Mouse (Mus musculus) hindbrain, embryonic 15.5 days (tissue): ENCODE data around the gene Rem1. TPM values are rescaled to one million over a fixed set of nuclear protein-coding genes. Genes with fewer than 3 reads are reported as not detected.
"Not testable (repeated sequence)": the region's sequence is repeated elsewhere in the genome, so short reads cannot be mapped to it uniquely, and the experiment has no call there.

Experiments used
- ATAC-seq: fragments of 200-750 bp; cut with Nextera tagmentation; 2 replicates; pipeline ENCODE4 v1.8.0; 2017; ENCODE audit warnings: low read depth, moderate number of reproducible peaks, moderate TSS enrichment; ENCODE audit not compliant: low FRiP score
- H3K27ac ChIP-seq: fragments of 300-500 bp; sonication (generic); replicated peaks from 2 replicates; pipeline ENCODE4 v1.5.1; 2015; ENCODE audit warnings: mild to moderate bottlenecking, inconsistent platforms
- H3K27me3 ChIP-seq: fragments of 300-500 bp; sonication (generic); 2 replicates; pipeline ENCODE4 v1.6.1; 2015; ENCODE audit warnings: control low read depth, inconsistent platforms
- H3K36me3 ChIP-seq: fragments of 300-500 bp; sonication (generic); 2 replicates; pipeline ENCODE4 v1.6.1; 2015; ENCODE audit warnings: control low read depth, inconsistent platforms
- H3K4me1 ChIP-seq: fragments of 300-500 bp; sonication (generic); replicated peaks from 2 replicates; pipeline ENCODE4 v1.6.1; 2015; ENCODE audit warnings: control low read depth, inconsistent platforms
- H3K4me2 ChIP-seq: fragments of 300-500 bp; sonication (generic); 2 replicates; pipeline ENCODE4 v1.6.1; 2015; ENCODE audit warnings: moderate library complexity, mild to moderate bottlenecking, inconsistent platforms
- H3K4me3 ChIP-seq: fragments of 300-500 bp; sonication (generic); 2 replicates; pipeline ENCODE4 v1.5.1; 2015; ENCODE audit warnings: mild to moderate bottlenecking, inconsistent platforms
- H3K9ac ChIP-seq: fragments of 300-500 bp; sonication (generic); 2 replicates; pipeline ENCODE4 v1.6.1; 2015; ENCODE audit warnings: inconsistent platforms
- H3K9me3 ChIP-seq: fragments of 300-500 bp; sonication (generic); 2 replicates; pipeline ENCODE4 v1.6.1; 2016; ENCODE audit warnings: control low read depth, inconsistent platforms
- WGBS: fragments of 180-500 bp; shearing (Covaris S2); methylation state at CpG from one replicate; pipeline ENCODE4 v1.1.7; 2015; 5-methylcytosine and 5-hydroxymethylcytosine counted together
- polyA plus RNA-seq: library from polyadenylated mRNA; unstranded; fragments of >200 nt; fragmentation: Nextera tagmentation; extraction: Ambion mirVana; gene quantifications from 2 replicates; pipeline ENCODE4 v1.2.1, GENCODE M21; 2015

Gene Rem1
- polyA plus RNA-seq, 1 experiment from 2014 or later: 0.52 TPM

- Histone ChIP-seq H3K27ac (no peak overlapping the region), H3K9ac (no peak overlapping the region), H3K27me3 (peaks cover 1% of the 10 kb centered on the region; the same call in 1 of the 2 replicates), H3K9me3 (no peaks in the 10 kb centered on the region), H3K4me1 (no peaks in the 10 kb centered on the region), H3K36me3 (no peaks in the 10 kb centered on the region), H3K4me2 (no peak overlapping the region), H3K4me3 (no peak overlapping the region)
- 74% methylated on average over 29 of the region's 29 CpGs for WGBS
- ATAC-seq: no peak
Measured at GRCm38 (mm10) chr2:152634311-152634710, 7.6 kb downstream of the Rem1 start.

DNA sequence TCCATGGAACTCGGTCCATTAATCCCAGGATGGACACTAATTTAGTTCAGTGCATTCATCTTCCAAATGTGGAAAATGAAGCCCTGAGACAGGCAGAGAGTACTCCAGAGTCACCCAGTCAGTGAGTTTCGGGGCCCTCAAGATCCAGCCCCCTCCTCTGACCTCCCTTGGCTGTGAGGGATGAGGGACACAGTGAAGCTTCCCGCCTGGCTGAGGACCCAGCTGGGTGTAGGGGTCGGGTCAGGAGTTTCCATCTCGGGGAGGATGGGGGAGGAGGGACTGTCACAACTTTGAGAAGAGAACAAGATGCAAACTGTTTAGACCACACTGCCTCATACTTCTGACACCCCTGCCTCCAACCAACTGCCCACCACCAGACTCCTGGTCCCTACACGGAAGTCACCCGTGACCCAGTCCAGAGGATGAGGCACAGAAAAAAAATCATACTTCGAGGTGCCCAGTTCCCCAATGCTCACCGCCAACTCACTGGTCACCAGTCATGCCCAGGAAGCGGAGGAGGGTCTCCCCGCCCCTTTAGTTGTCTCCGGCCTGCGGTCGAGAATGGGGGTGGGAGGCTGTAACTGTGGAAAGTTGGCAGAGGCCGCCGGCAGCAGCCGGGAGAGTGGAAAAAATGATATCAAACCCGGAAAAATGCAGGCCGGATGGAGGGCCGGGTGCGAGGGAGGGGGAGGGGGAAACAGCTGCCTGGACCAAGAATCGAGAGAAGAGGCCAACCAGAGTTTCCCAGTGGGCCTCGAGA is 9.7 kb downstream of the Rem1 start:
- no peak overlapping the region for H3K4me3 ChIP-seq
- H3K9ac ChIP-seq: no peak overlapping the region
- no peaks in the 10 kb centered on the region for H3K27me3 ChIP-seq
- peaks cover 5% of the 10 kb centered on the region; the same call in 1 of the 2 replicates for H3K4me1 ChIP-seq
- no peak overlapping the region for H3K27ac ChIP-seq
- H3K4me2 ChIP-seq: no peak overlapping the region
- H3K9me3 ChIP-seq: no peaks in the 10 kb centered on the region
- WGBS: 69% methylated on average over 23 of the region's 23 CpGs
- H3K36me3 ChIP-seq: no peaks in the 10 kb centered on the region
- ATAC-seq: no peak

DNA sequence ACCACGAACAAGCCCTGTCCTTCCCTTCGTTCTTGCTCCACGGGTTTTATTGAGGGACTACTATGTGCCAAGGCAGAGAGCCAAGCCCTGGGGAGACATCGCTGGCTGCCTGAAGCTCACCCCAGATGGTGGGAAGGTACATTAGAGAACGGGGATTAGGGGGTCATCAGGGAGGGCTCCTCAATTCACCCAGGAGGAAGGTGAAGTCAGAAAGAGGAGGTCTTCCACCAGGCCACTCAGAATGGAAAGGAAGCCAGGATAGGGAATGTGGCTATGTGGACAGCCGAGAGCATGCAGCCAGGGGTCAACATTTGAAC is 10.2 kb downstream of the Rem1 start:
- no peak for ATAC-seq
- H3K36me3 ChIP-seq: no peaks in the 10 kb centered on the region
- H3K4me3 ChIP-seq: no peak overlapping the region
- peaks cover 5% of the 10 kb centered on the region; the same call in 1 of the 2 replicates for H3K4me1 ChIP-seq
- no peak overlapping the region for H3K27ac ChIP-seq
- H3K9ac ChIP-seq: no peak overlapping the region
- H3K4me2 ChIP-seq: no peak overlapping the region
- WGBS: 83% methylated on average over 6 of the region's 6 CpGs
- no peaks in the 10 kb centered on the region for H3K27me3 ChIP-seq
- no peaks in the 10 kb centered on the region for H3K9me3 ChIP-seq

DNA sequence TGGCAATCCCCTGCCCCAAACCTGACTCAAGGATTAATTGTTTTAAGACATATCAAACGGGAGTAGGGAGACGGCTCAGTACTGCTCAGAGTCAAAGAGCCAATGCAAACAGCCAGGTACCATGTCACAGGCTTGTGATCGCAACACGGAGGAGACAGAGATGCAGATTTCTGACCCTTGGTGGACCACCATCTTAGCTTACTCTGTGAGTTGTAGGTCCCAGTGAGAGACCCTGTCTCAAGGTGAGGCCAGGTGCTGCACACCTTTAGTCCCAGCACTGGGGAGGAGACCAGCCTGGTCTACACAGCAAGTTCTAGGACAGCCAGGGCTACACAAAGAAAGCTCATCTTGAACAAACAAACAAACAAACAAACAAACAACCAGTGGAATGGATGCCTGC is 10.6 kb downstream of the Rem1 start:
- WGBS: 91% methylated on average over 4 of the region's 4 CpGs
- Histone ChIP-seq H3K9ac (no peak overlapping the region), H3K4me1 (peaks cover 5% of the 10 kb centered on the region; the same call in 1 of the 2 replicates), H3K9me3 (no peaks in the 10 kb centered on the region), H3K4me2 (no peak overlapping the region), H3K36me3 (no peaks in the 10 kb centered on the region), H3K27me3 (no peaks in the 10 kb centered on the region), H3K27ac (no peak overlapping the region), H3K4me3 (no peak overlapping the region)
- no peak for ATAC-seq

- ATAC-seq: no peak
- 47% methylated on average over 6 of the region's 6 CpGs for WGBS
- Histone ChIP-seq H3K27me3 (no peaks in the 10 kb centered on the region), H3K27ac (no peak overlapping the region), H3K9me3 (no peaks in the 10 kb centered on the region), H3K4me3 (no peak overlapping the region), H3K4me1 (peaks cover 5% of the 10 kb centered on the region; the same call in 1 of the 2 replicates), H3K9ac (no peak overlapping the region), H3K36me3 (no peaks in the 10 kb centered on the region), H3K4me2 (no peak overlapping the region)
Measured at GRCm38 (mm10) chr2:152638865-152639264, 12.1 kb downstream of the Rem1 start.

GRCm38 (mm10) chr2:152639406-152640113 is 12.8 kb downstream of the Rem1 start:
- Histone ChIP-seq H3K27me3 (no peaks in the 10 kb centered on the region), H3K27ac (no peak overlapping the region), H3K9me3 (no peaks in the 10 kb centered on the region), H3K4me3 (no peak overlapping the region), H3K4me1 (peaks cover 5% of the 10 kb centered on the region; the same call in 1 of the 2 replicates), H3K36me3 (no peaks in the 10 kb centered on the region), H3K4me2 (no peak overlapping the region), H3K9ac (no peak overlapping the region)
- no peak for ATAC-seq
- WGBS: 7% methylated on average over 11 of the region's 11 CpGs

DNA sequence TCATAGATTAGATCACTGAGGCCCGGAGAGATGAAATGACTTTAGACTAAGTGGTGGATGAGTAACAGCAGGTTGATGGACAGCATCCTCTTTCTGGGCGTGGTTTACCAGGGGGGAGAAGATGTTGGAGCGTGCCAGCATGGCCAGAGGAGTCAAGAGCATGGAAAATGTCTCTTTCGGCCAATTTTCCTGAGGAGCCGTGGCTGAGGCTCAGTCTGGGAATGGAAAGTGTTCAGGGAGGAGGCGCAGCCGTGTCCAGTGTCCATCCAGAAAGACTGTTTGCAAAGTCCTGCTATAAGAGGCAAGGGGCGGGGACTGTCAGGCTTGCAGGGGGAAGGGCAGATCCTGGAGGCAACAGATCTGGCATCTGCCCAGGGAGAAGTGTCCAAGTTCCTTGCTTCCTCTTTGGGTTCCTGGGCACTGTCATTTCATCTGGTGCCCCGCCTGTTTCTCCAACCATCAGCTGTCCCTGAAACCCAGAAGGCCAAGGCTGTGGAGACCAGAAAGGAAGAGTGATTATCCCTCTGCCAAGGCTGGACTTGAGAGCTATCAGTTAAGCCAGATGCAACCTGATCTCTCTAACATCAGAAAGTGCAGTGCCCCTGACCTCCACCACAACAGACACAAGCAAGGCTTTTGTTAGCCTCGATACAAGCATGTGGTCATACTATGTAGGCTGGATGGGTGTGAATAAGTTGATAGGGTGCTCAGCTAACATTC is 26.3 kb downstream of the Rem1 start:
- no peak for ATAC-seq
- Histone ChIP-seq H3K9me3 (no peaks in the 10 kb centered on the region), H3K4me1 (peaks cover 21% of the 10 kb centered on the region), H3K9ac (no peak overlapping the region), H3K27me3 (no peaks in the 10 kb centered on the region), H3K27ac (peak overlapping the region; percentile 88; the same call in 1 of the 2 replicates), H3K36me3 (no peaks in the 10 kb centered on the region), H3K4me3 (no peak overlapping the region), H3K4me2 (no peak overlapping the region)
- WGBS: 74% methylated on average over 10 of the region's 10 CpGs

GRCm38 (mm10) chr2:152653874-152654715 is 27.3 kb downstream of the Rem1 start:
- H3K27ac ChIP-seq: peak overlapping the region; percentile 88
- peaks cover 21% of the 10 kb centered on the region for H3K4me1 ChIP-seq
- 31% methylated on average over 14 of the region's 14 CpGs for WGBS
- no peak overlapping the region for H3K4me3 ChIP-seq
- peak overlapping the region; percentile 36 for H3K4me2 ChIP-seq
- peak; percentile 94 for ATAC-seq
- no peaks in the 10 kb centered on the region for H3K9me3 ChIP-seq
- no peaks in the 10 kb centered on the region for H3K27me3 ChIP-seq
- H3K36me3 ChIP-seq: no peaks in the 10 kb centered on the region
- H3K9ac ChIP-seq: no peak overlapping the region

DNA sequence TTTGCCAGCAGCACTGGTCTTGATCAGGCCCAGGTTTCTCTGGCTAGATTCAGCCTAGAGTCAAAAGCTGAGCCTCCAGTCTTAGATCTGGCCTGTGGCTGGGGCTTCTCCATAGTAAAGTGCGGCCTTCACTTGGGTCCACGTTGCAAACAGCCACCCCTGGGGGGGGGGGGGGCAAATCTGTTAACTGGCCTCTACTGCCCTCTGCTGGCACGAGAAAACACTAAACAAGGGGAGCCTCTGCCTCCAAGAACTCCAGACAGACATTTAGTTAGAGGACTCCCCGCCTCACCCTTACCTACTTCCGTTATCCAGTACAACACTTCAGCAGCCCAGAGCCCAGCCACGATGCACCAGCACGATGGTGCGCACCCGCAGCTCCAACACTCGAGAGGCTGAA is 30.6 kb downstream of the Rem1 start:
- Histone ChIP-seq H3K4me2 (no peak overlapping the region), H3K9me3 (no peaks in the 10 kb centered on the region), H3K27ac (no peak overlapping the region), H3K9ac (no peak overlapping the region), H3K4me3 (no peak overlapping the region), H3K36me3 (no peaks in the 10 kb centered on the region), H3K4me1 (peaks cover 21% of the 10 kb centered on the region), H3K27me3 (no peaks in the 10 kb centered on the region)
- WGBS: 64% methylated on average over 10 of the region's 10 CpGs
- no peak for ATAC-seq

DNA sequence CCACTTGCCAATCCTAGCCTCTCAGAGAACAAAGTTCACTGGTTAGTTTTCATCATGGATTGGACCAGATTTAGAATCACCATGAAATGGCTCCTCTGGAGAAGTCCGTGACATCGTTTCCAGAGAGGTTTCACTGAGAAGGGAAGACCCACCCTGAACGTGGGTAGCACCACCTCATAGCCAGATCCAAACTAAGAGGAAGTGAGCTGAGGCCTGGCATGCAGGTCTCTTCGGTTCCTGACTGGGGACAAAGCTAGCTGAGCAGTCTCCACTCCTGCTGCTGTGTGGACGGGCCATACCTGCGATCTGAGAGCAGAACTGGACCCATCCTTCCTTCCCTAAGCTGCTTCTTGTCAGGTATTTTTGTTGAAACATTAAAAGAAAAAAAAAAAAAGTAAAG is 34.4 kb downstream of the Rem1 start:
- H3K4me1 ChIP-seq: no peaks in the 10 kb centered on the region
- H3K9ac ChIP-seq: no peak overlapping the region
- H3K27ac ChIP-seq: no peak overlapping the region
- H3K27me3 ChIP-seq: no peaks in the 10 kb centered on the region
- no peaks in the 10 kb centered on the region for H3K9me3 ChIP-seq
- H3K4me3 ChIP-seq: no peak overlapping the region
- ATAC-seq: no peak
- no peaks in the 10 kb centered on the region for H3K36me3 ChIP-seq
- H3K4me2 ChIP-seq: no peak overlapping the region
- WGBS: 81% methylated on average over 6 of the region's 6 CpGs

- not testable (repeated sequence) for H3K9ac ChIP-seq, H3K9me3 ChIP-seq, H3K4me2 ChIP-seq, ATAC-seq, H3K4me3 ChIP-seq, H3K36me3 ChIP-seq, H3K4me1 ChIP-seq, H3K27ac ChIP-seq, H3K27me3 ChIP-seq
- 89% methylated on average over 3 of the region's 3 CpGs for WGBS
Measured at GRCm38 (mm10) chr2:152666191-152666590, 39.4 kb downstream of the Rem1 start.
